Mouse (Mus musculus) CH12.LX (cell line): ENCODE results near the gene Cdh22.

ENCODE experiments used
- CTCF ChIP-seq, 2 experiments: IDR thresholded peaks in 1 of 2; conservative IDR thresholded peaks in 1 of 2; 2 replicates each; pipeline ENCODE4 v1.5.1; 2011 to 2012; ENCODE audit warnings: low read depth in 2 of 2, low read length in 2 of 2, improper control_type of control experiment in 1 of 2, inconsistent platforms in 1 of 2, mild to moderate bottlenecking in 1 of 2, moderate library complexity in 1 of 2
- ETS1 ChIP-seq: conservative IDR thresholded peaks from 2 replicates; pipeline ENCODE4 v1.6.1; 2012; ENCODE audit warnings: low read depth, mild to moderate bottlenecking, inconsistent platforms, low read length, improper control_type of control experiment, moderate library complexity
- HCFC1 ChIP-seq: IDR thresholded peaks from 2 replicates; pipeline ENCODE4 v1.6.1; 2012; ENCODE audit warnings: low read depth, mild to moderate bottlenecking, inconsistent platforms, low read length, improper control_type of control experiment
- MAX ChIP-seq: IDR thresholded peaks from 2 replicates; pipeline ENCODE4 v1.6.1; 2011; ENCODE audit warnings: low read length, improper control_type of control experiment
- POLR2A ChIP-seq: IDR thresholded peaks from 2 replicates; pipeline ENCODE4 v1.6.1; 2011; ENCODE audit warnings: low read depth, mild to moderate bottlenecking, improper control_type of control experiment, low read length
- SIN3A ChIP-seq: IDR thresholded peaks from 2 replicates; pipeline ENCODE4 v1.6.1; 2012; ENCODE audit warnings: low read length, improper control_type of control experiment, inconsistent platforms
- ZMIZ1 ChIP-seq: IDR thresholded peaks from 2 replicates; pipeline ENCODE4 v1.6.1; 2012; ENCODE audit warnings: low read depth, mild to moderate bottlenecking, inconsistent platforms, low read length, improper control_type of control experiment

DNA sequence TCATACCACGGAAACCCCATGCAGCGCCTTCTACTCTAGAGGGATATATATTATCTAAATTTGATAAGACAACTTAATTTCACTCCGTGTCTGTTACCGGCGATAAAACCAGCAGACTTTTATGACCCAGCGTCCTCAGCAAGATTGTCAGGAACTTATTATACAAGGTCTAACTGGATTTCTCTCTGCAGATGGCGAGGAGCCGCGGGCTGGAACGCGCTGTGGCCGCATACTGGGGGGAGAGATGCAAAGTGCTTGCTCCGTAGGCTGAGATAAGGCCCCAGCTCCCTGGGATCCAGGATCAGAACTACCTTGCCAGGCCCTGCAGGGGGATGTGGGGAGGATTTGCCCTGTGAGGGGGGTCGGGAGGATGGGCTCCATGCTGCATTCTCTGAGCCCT lies 145.2 kb downstream of the Cdh22 start:
- no peak for TF ChIP-seq MAX
- TF ChIP-seq SIN3A: no peak
- TF ChIP-seq POLR2A: no peak
- no peak for TF ChIP-seq CTCF (conservative IDR thresholded peaks at IDR 0.05 in 1 of 2, IDR thresholded peaks at IDR 0.05 in 1 of 2; ENCODE audit: low read depth in 2 of 2, low read length in 2 of 2)
- no peak for TF ChIP-seq ZMIZ1
- no peak for TF ChIP-seq HCFC1
- no peak for TF ChIP-seq ETS1
